Mouse (Mus musculus): ENCODE data around the gene Mbd3.

DNA sequence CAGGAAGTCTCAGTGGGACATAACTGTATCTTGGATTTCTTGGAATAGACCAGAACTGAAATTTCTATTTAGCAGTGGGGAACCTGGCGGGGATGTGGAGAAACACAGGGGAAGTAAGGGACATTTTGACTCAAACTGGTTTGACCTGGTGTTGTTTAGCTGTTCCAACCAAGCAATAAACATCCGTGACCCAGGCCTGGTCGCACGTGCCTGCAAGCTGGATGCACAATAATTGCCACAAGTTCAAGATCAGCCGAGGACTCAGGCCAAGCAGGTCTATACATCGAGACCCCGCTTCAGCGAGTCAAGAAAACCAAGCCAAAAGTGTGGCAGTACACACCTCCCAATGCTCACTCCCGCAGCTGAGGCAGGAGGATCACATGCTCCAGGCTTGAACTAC is 27.4 kb downstream of the Mbd3 start:
- no peak for TF ChIP-seq CTCF (IDR thresholded peaks at IDR 0.05; ENCODE audit: extremely low read depth, insufficient read depth, insufficient read length, insufficient replicate concordance)
- TF ChIP-seq POLR2A (IDR thresholded peaks at IDR 0.05; ENCODE audit: low read depth, low read length), result no peak

Measured in spleen, adult 2 months (tissue).